Mouse (Mus musculus) heart, embryonic 14.5 days (tissue): ENCODE results near the gene Ntf3. TPM values are rescaled to one million over a fixed set of nuclear protein-coding genes. Genes with fewer than 3 reads are reported as not detected.

ENCODE experiments used
- ATAC-seq: fragments of 200-750 bp; cut with Nextera tagmentation; 2 replicates; pipeline ENCODE4 v1.8.0; 2017; ENCODE audit warnings: low read depth, moderate TSS enrichment; ENCODE audit not compliant: insufficient number of reproducible peaks, insufficient read depth, low FRiP score
- H3K27ac ChIP-seq, 2 experiments: fragments of 200-500 bp in 1 of 2; fragments of 300-500 bp in 1 of 2; sonication (generic) in 1 of 2; replicated peaks in 1 of 2; 2 replicates each; pipeline ENCODE4 v1.5.1; 2012 to 2014; ENCODE audit warnings: low read depth in 2 of 2, low read length in 2 of 2, control low read depth in 1 of 2, mild to moderate bottlenecking in 1 of 2, mixed read lengths in 1 of 2; ENCODE audit not compliant: control insufficient read depth in 1 of 2, insufficient read depth in 1 of 2
- H3K27me3 ChIP-seq: fragments of 300-500 bp; sonication (generic); 2 replicates; pipeline ENCODE4 v1.6.1; 2014; ENCODE audit warnings: mild to moderate bottlenecking, low read length, control low read depth; ENCODE audit not compliant: control insufficient read depth, insufficient read depth
- H3K36me3 ChIP-seq: fragments of 300-500 bp; sonication (generic); 2 replicates; pipeline ENCODE4 v1.6.1; 2014; ENCODE audit warnings: mild to moderate bottlenecking, control low read depth, low read length, mixed read lengths; ENCODE audit not compliant: control insufficient read depth, insufficient read depth
- H3K4me1 ChIP-seq, 2 experiments: fragments of 200-500 bp in 1 of 2; fragments of 300-500 bp in 1 of 2; sonication (generic) in 1 of 2; 2 replicates each; pipeline ENCODE4 v1.6.1; 2012 to 2014; ENCODE audit warnings: low read length in 2 of 2, control low read depth in 1 of 2, mixed read lengths in 1 of 2; ENCODE audit not compliant: control insufficient read depth in 2 of 2, insufficient read depth in 2 of 2
- H3K4me2 ChIP-seq: fragments of 300-500 bp; sonication (generic); 2 replicates; pipeline ENCODE4 v1.6.1; 2014; ENCODE audit warnings: mild to moderate bottlenecking, low read length
- H3K4me3 ChIP-seq, 2 experiments: fragments of 200-500 bp in 1 of 2; fragments of 300-500 bp in 1 of 2; sonication (generic) in 1 of 2; 2 replicates each; pipeline ENCODE4 v1.5.1; 2012 to 2014; ENCODE audit warnings: low read length in 2 of 2, mild to moderate bottlenecking in 2 of 2, control low read depth in 1 of 2, low read depth in 1 of 2, moderate library complexity in 1 of 2; ENCODE audit not compliant: control insufficient read depth in 1 of 2, insufficient read depth in 1 of 2
- H3K9ac ChIP-seq: fragments of 300-500 bp; sonication (generic); 2 replicates; pipeline ENCODE4 v1.6.1; 2014; ENCODE audit warnings: mild to moderate bottlenecking, low read length
- H3K9me3 ChIP-seq: fragments of 300-500 bp; sonication (generic); 2 replicates; pipeline ENCODE4 v1.6.1; 2016; ENCODE audit warnings: low read length, control low read depth; ENCODE audit not compliant: control insufficient read depth
- WGBS: fragments of 180-500 bp; shearing (Covaris S2); extraction: QIAGEN DNeasy Blood & Tissue Kit; methylation state at CpG from one replicate; pipeline ENCODE4 v1.1.7; 2014; 5-methylcytosine and 5-hydroxymethylcytosine counted together
- polyA plus RNA-seq: library from polyadenylated mRNA; unstranded; fragments of >200 nt; fragmentation: Nextera tagmentation; extraction: Ambion mirVana; gene quantifications from 2 replicates; pipeline ENCODE4 v1.2.1, GENCODE M21; 2014

The Ntf3 gene
- polyA plus RNA-seq, result 7.7 and 8.5 TPM in 2 replicates

DNA sequence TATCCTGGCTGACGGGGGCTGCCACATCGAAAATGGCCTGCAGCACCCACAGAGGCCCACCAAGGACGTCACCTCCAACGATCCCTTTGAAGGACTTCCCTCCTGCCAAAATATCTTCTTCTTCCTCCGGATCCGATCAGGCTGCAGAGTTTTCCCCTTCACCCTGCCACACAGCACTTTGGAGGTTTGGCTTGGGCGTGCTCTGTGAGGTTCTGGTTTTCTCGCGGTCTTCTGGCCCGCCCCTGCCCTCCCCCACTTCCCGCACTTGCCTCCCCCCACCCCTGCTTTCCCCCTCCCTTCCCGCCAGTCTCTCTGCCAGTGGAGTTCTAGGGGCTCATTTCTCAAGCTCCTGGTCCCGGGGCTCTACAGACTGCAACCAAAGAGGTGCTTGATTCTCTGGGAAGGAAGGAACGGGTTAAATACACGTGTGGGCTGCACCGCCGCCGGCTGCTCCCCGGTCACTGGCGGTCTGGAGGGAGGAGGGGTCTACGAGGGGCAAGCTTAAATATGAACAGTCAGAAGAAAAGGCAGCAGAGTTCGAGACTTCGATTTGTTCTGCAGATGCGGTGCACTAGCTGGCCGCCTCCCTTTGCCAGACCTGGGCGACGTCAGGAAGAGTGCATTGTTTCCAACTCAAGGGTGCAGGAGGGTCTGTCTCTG, at the start of gene Ntf3:
Ntf3 (minus strand) TSS at position 363 of the 660 bp plus-strand sequence.
- Histone ChIP-seq H3K27ac (peak within 1 kb of the TSS in 1 of 2 experiments; percentile 1; a peak in 1 of 4 replicates), H3K4me3 (peak within 1 kb of the TSS; percentile 38 to 56), H3K9me3 (no peaks in the 10 kb centered on the region), H3K4me1 (peaks cover 22 to 38% of the 10 kb centered on the region in 2 experiments; a peak in 3 of 4 replicates), H3K27me3 (peaks cover 6% of the 10 kb centered on the region; the same call in 1 of the 2 replicates), H3K9ac (peak within 1 kb of the TSS; percentile 62), H3K4me2 (peak within 1 kb of the TSS; percentile 81), H3K36me3 (no peaks in the 10 kb centered on the region)
- WGBS, result under 1% methylated on average over 27 of the region's 27 CpGs
- no peak for ATAC-seq

DNA sequence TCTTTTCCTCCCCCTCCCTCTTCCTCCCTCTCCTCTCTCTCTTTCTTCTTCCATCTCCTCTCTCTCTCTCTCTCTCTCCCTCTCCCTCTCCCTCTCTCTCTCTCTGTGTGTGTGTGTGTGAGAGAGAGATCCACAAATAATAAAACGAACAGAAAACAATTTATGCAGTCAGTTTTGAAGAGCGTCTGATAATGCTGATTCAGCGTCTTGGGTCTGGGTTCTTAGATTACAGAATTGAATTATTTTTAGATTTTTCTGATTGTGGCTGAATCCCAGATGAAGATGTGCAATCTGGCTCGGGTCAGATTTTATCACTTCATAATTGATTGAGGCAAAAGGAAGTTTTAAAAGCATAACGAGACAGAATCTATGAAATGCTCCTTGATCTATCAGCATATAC, 46.6 kb upstream of the Ntf3 start:
- H3K9me3 ChIP-seq, result no peaks in the 10 kb centered on the region
- H3K4me2 ChIP-seq, result no peak overlapping the region
- H3K27me3 ChIP-seq, result no peaks in the 10 kb centered on the region
- H3K4me1 ChIP-seq, result 0 out of 4 replicates have a peak, but pooled peaks cover 0 to 3% of the 10 kb centered on the region in 2 experiments
- no peak overlapping the region for H3K4me3 ChIP-seq
- ATAC-seq, result no peak
- H3K9ac ChIP-seq, result no peak overlapping the region
- no peak overlapping the region for H3K27ac ChIP-seq
- no peaks in the 10 kb centered on the region for H3K36me3 ChIP-seq
- 72% methylated on average over 5 of the region's 5 CpGs for WGBS

DNA sequence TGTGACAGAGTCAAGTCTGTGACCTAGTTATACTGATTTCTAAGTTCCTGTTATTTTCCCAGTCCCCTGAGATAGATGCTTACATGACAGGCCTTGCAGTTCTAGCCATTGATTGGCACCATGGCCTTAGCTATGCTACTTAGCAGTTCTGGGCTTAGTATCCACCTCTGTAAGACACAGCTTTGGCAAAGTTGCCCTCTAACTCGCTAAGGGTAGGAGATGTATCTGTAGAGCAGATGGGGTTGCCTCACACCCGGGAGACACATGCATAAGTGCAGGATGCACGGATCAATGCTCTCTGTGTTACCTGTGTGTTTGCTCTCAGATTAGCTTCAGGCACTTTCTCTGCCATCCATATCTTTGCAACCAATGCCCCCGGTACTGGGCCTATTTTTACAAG, 36.7 kb upstream of the Ntf3 start:
- Histone ChIP-seq H3K36me3 (no peaks in the 10 kb centered on the region), H3K27me3 (no peaks in the 10 kb centered on the region), H3K4me1 (peaks cover 12 to 13% of the 10 kb centered on the region in 2 experiments), H3K9ac (no peak overlapping the region), H3K4me3 (no peak overlapping the region), H3K9me3 (no peaks in the 10 kb centered on the region), H3K27ac (no peak overlapping the region), H3K4me2 (no peak overlapping the region)
- WGBS, result 79% methylated on average over 4 of the region's 4 CpGs
- ATAC-seq, result no peak

DNA sequence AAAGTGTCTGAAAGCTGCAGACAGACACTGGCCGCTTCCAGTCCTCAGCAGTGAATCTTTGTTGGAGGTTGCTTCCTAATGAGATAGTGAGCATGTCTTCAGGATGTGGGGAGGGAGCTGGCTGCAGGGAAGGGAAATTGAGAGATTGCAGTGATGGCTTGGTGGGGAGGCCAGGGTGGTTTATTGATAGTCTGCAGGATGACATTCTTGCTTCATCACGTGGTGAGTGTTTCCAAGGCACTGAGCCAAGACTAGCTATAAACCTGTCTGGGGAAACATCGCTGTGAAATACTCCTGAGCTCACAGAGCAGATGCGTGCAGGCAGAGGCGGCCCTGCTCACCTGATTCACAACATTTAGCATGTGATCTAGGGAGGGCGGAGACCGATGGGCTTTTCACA, 36.2 kb upstream of the Ntf3 start:
- 0 out of 4 replicates have a peak overlapping the region, but pooled peaks of 1 of the 2 experiments have one; percentile 3 for H3K27ac ChIP-seq
- no peaks in the 10 kb centered on the region for H3K9me3 ChIP-seq
- no peak overlapping the region for H3K4me3 ChIP-seq
- no peaks in the 10 kb centered on the region for H3K27me3 ChIP-seq
- H3K9ac ChIP-seq, result no peak overlapping the region
- H3K36me3 ChIP-seq, result no peaks in the 10 kb centered on the region
- H3K4me2 ChIP-seq, result no peak overlapping the region
- peak; percentile 56 for ATAC-seq
- WGBS, result 36% methylated on average over 7 of the region's 7 CpGs
- H3K4me1 ChIP-seq, result peaks cover 12 to 13% of the 10 kb centered on the region in 2 experiments

- Histone ChIP-seq H3K9ac (no peak overlapping the region), H3K27me3 (no peaks in the 10 kb centered on the region), H3K4me3 (no peak overlapping the region), H3K27ac (no peak overlapping the region), H3K4me1 (peaks cover 12 to 13% of the 10 kb centered on the region in 2 experiments), H3K9me3 (no peaks in the 10 kb centered on the region), H3K36me3 (no peaks in the 10 kb centered on the region), H3K4me2 (no peak overlapping the region)
- no peak for ATAC-seq
- 83% methylated on average over 2 of the region's 2 CpGs for WGBS
Measured at GRCm38 (mm10) chr6:126201721-126202120, 35.0 kb upstream of the Ntf3 start.

- no peak overlapping the region for H3K4me3 ChIP-seq
- H3K9me3 ChIP-seq, result no peaks in the 10 kb centered on the region
- H3K36me3 ChIP-seq, result no peaks in the 10 kb centered on the region
- no peak overlapping the region for H3K9ac ChIP-seq
- 51% methylated on average over 2 of the region's 2 CpGs for WGBS
- no peak overlapping the region for H3K4me2 ChIP-seq
- no peak for ATAC-seq
- H3K27ac ChIP-seq, result no peak overlapping the region
- H3K27me3 ChIP-seq, result no peaks in the 10 kb centered on the region
- H3K4me1 ChIP-seq, result peaks cover 12 to 13% of the 10 kb centered on the region in 2 experiments
Measured at GRCm38 (mm10) chr6:126199916-126200315, 33.2 kb upstream of the Ntf3 start.

- WGBS, result 71% methylated on average over 4 of the region's 4 CpGs
- Histone ChIP-seq H3K27me3 (no peaks in the 10 kb centered on the region), H3K36me3 (no peaks in the 10 kb centered on the region), H3K27ac (no peak overlapping the region), H3K4me2 (no peak overlapping the region), H3K4me3 (no peak overlapping the region), H3K9me3 (no peaks in the 10 kb centered on the region), H3K9ac (no peak overlapping the region), H3K4me1 (peaks cover 0 to under 1% of the 10 kb centered on the region in 2 experiments; a peak in 1 of 4 replicates)
- no peak for ATAC-seq
Measured at GRCm38 (mm10) chr6:126194760-126195159, 28.1 kb upstream of the Ntf3 start.
